Mouse (Mus musculus) myocyte (in vitro differentiated cells): ENCODE data around the gene N4bp2l1. TPM values are rescaled to one million over a fixed set of nuclear protein-coding genes. Genes with fewer than 3 reads are reported as not detected.

Source experiments
- H3K27me3 ChIP-seq: one replicate; pipeline ENCODE4 v1.6.1; 2011; ENCODE audit not compliant: control insufficient read depth, insufficient read depth, insufficient read length
- H3K36me3 ChIP-seq: one replicate; pipeline ENCODE4 v1.6.1; 2011; ENCODE audit not compliant: control insufficient read depth, insufficient read depth
- H3K4me2 ChIP-seq: one replicate; pipeline ENCODE4 v1.6.1; 2011; ENCODE audit warnings: low read depth, control low read depth
- H3K4me3 ChIP-seq: one replicate; pipeline ENCODE4 v1.5.1; 2011; ENCODE audit warnings: mild to moderate bottlenecking, control low read depth, moderate library complexity
- H3K79me2 ChIP-seq: one replicate; pipeline ENCODE4 v1.6.1; 2011; ENCODE audit not compliant: control insufficient read depth, insufficient read depth
- H3ac ChIP-seq: one replicate; pipeline ENCODE4 v1.6.1; 2011; ENCODE audit not compliant: control insufficient read depth, insufficient read length
- CEBPB ChIP-seq: IDR thresholded peaks from 2 replicates; pipeline ENCODE4 v1.6.1; 2011; ENCODE audit warnings: mild to moderate bottlenecking, moderate library complexity; ENCODE audit not compliant: poor library complexity, insufficient read depth, severe bottlenecking
- E2F4 ChIP-seq: IDR thresholded peaks from one replicate; pipeline ENCODE4 v1.6.1; 2011; ENCODE audit warnings: mild to moderate bottlenecking, control low read depth, moderate library complexity; ENCODE audit not compliant: insufficient read depth
- MAX ChIP-seq: IDR thresholded peaks from one replicate; pipeline ENCODE4 v1.6.1; 2011; ENCODE audit warnings: low read depth, mild to moderate bottlenecking, control low read depth
- MYOD1 ChIP-seq, 3 experiments: IDR thresholded peaks; one replicate each; pipeline ENCODE4 v1.6.1; 2011; ENCODE audit warnings: control low read depth in 2 of 3, low read depth in 2 of 3, mild to moderate bottlenecking in 2 of 3, moderate library complexity in 1 of 3; ENCODE audit not compliant: insufficient read length in 2 of 3, control insufficient read depth in 1 of 3
- MYOG ChIP-seq, 3 experiments: IDR thresholded peaks; one replicate each; pipeline ENCODE4 v1.6.1; 2011; ENCODE audit warnings: control low read depth in 2 of 3, low read depth in 2 of 3, mild to moderate bottlenecking in 2 of 3; ENCODE audit not compliant: insufficient read length in 2 of 3, control insufficient read depth in 1 of 3, insufficient read depth in 1 of 3
- POLR2A ChIP-seq: IDR thresholded peaks from one replicate; pipeline ENCODE4 v1.6.1; 2011; ENCODE audit warnings: low read depth, mild to moderate bottlenecking, control low read depth, moderate library complexity; ENCODE audit not compliant: insufficient read length
- POLR2AphosphoS2 ChIP-seq: IDR thresholded peaks from one replicate; pipeline ENCODE4 v1.6.1; 2011; ENCODE audit warnings: low read depth, control low read depth; ENCODE audit not compliant: insufficient read length
- REST ChIP-seq: IDR thresholded peaks from one replicate; pipeline ENCODE4 v1.6.1; 2011; ENCODE audit warnings: mild to moderate bottlenecking, control low read depth, moderate library complexity; ENCODE audit not compliant: insufficient read depth, insufficient read length
- SRF ChIP-seq: IDR thresholded peaks from one replicate; pipeline ENCODE4 v1.6.1; 2011; ENCODE audit warnings: low read depth; ENCODE audit not compliant: control insufficient read depth, insufficient read length
- TCF12 ChIP-seq: IDR thresholded peaks from one replicate; pipeline ENCODE4 v1.6.1; 2011; ENCODE audit warnings: mild to moderate bottlenecking, control low read depth; ENCODE audit not compliant: poor library complexity, insufficient read depth, severe bottlenecking
- TCF3 ChIP-seq: IDR thresholded peaks from one replicate; pipeline ENCODE4 v1.6.1; 2011; ENCODE audit warnings: low read depth, control low read depth; ENCODE audit not compliant: insufficient read length
- USF1 ChIP-seq: IDR thresholded peaks from one replicate; pipeline ENCODE4 v1.6.1; 2011; ENCODE audit warnings: low read depth, mild to moderate bottlenecking, control low read depth, moderate library complexity
- polyA plus RNA-seq: library from polyadenylated mRNA; unstranded; fragments of >200 nt; fragmentation: generic; extraction: Trizol; gene quantifications from one replicate; pipeline ENCODE4 v1.2.1, GENCODE M21; 2012; ENCODE audit warnings: missing spikeins

N4bp2l1 gene
- polyA plus RNA-seq, 1 experiment: 1.4 TPM

DNA sequence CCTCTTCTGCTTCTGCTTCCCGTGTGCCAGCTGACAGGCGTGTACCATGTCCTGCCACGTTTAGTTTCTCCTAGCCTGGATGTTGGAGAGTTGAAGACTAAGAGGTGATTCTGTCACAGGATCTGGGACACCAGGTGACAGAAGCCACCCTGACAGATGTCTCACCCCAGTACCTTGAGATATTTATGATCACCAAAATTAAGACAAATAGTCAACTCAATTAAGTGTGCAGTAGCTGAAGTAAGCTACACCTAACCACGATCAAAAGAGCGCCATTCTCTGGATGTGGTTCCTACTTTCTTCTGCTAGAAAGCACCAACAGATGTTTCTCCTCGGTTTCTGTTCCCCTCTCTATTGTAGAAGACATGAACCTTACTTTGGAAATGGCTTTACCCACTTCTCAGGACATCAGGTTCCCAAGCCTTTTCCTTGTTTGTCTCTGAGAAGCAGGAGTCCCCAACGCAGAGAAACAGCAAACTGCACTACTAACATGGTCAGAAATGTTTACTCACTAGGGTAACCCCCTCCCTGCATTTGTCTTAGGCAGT, 23.7 kb upstream of the N4bp2l1 start:
- H3K27me3 ChIP-seq: no peaks in the 10 kb centered on the region
- no peak overlapping the region for H3K4me2 ChIP-seq
- peaks cover 4% of the 10 kb centered on the region for H3K36me3 ChIP-seq
- no peaks in the 10 kb centered on the region for H3K79me2 ChIP-seq
- no peak overlapping the region for H3K4me3 ChIP-seq
- no peak for TF ChIP-seq MAX
- TF ChIP-seq USF1: no peak
- TF ChIP-seq MYOG (IDR thresholded peaks at IDR 0.05; ENCODE audit: control insufficient read depth in 1 of 3, insufficient read depth in 1 of 3, insufficient read length in 2 of 3, low read depth in 2 of 3): no peak
- TF ChIP-seq POLR2AphosphoS2: peak; percentile 23
- H3ac ChIP-seq: no peak overlapping the region

DNA sequence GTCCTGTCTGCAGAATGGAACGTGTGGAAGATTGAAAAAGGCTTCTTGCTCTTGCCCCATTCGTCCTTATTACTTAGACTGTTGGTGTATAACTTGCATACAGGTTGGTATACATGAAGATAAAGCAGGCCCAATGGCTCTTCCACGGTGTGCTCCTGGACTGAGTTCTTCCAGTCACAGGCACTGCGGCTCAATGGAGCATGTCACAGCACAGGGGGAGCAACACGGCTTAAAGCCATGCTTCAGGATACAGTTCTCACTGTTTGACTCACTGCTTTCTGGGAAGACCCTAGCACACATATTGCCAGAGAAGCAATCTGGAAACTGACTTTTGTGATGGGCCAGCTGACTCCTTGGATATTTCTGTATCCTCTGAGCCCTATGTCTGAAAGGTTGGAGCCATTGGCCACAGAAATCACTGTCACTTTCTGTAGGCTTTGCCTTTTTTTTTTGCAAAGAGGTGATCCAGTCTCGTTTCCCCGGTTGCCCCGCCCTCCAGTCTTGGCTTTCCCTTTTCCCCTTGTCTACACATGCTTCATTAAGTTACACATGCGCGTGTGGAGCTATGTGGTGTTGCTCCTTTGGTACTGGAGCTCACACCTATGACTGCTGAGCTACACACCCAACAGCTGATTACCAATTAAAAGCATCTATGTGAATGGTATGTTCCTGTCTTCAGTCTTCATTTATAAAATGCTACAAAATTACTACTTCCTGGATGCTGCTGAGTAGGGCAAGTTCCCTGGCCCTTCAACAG, 21.8 kb upstream of the N4bp2l1 start:
- TF ChIP-seq POLR2AphosphoS2 (peak; percentile 48), MAX (no peak)
- H3ac ChIP-seq: no peak overlapping the region
- no peak overlapping the region for H3K4me3 ChIP-seq
- no peaks in the 10 kb centered on the region for H3K79me2 ChIP-seq
- peaks cover 4% of the 10 kb centered on the region for H3K36me3 ChIP-seq
- H3K27me3 ChIP-seq: no peaks in the 10 kb centered on the region
- H3K4me2 ChIP-seq: no peak overlapping the region

DNA sequence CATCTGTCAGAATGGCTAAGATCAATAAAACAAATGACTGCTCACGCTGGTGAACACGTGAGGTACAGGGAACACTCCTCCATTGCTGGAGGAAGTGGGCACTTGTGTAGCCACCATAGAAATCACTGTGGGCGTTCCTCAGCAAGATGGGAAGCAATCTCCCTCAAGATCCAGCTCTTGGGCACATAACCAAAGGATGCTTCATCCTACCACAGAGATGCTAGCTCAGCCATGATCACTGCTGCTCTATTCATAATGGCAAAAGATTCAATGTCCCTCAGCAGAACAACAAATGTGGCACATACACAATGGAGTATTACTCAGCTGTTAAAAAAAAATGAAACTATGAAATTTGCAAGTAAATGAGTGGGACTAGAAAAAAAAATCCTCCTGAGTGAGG, 19.7 kb upstream of the N4bp2l1 start:
- no peak overlapping the region for H3K4me2 ChIP-seq
- no peaks in the 10 kb centered on the region for H3K79me2 ChIP-seq
- H3K27me3 ChIP-seq: no peaks in the 10 kb centered on the region
- TF ChIP-seq POLR2AphosphoS2: no peak
- TF ChIP-seq MYOG (IDR thresholded peaks at IDR 0.05; ENCODE audit: control insufficient read depth in 1 of 3, insufficient read depth in 1 of 3, insufficient read length in 2 of 3, low read depth in 2 of 3): no peak
- TF ChIP-seq MYOD1 (IDR thresholded peaks at IDR 0.05; ENCODE audit: control insufficient read depth in 1 of 3, insufficient read length in 2 of 3, low read depth in 2 of 3): no peak
- TF ChIP-seq USF1: no peak
- H3K36me3 ChIP-seq: peaks cover 4% of the 10 kb centered on the region
- H3K4me3 ChIP-seq: no peak overlapping the region
- no peak overlapping the region for H3ac ChIP-seq

DNA sequence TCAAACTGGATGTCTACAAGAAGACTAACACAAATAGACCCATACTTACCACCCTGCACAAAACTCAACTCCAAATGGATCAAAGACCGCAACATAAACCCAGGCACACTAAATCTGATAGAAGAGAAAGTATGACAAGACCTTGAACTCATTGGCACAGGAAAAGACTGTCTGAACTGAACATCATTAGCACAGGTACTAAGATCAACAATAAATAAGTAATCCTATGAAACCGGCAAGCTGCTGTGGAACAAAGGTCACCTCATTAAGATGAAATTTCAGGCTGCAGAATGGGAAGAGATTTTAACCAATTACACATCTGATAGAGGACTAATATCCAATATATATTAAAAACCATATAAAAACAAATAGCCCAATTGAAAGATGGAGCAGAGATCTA, 19.2 kb upstream of the N4bp2l1 start:
- Histone ChIP-seq H3K4me3 (no peak overlapping the region), H3K79me2 (no peaks in the 10 kb centered on the region), H3K36me3 (peaks cover 4% of the 10 kb centered on the region), H3K27me3 (no peaks in the 10 kb centered on the region), H3ac (no peak overlapping the region), H3K4me2 (no peak overlapping the region)
- TF ChIP-seq CEBPB: no peak
- no peak for TF ChIP-seq POLR2AphosphoS2
- no peak for TF ChIP-seq MYOD1 (IDR thresholded peaks at IDR 0.05; ENCODE audit: control insufficient read depth in 1 of 3, insufficient read length in 2 of 3, low read depth in 2 of 3)
- TF ChIP-seq TCF12: no peak
- no peak for TF ChIP-seq TCF3
- no peak for TF ChIP-seq POLR2A
- no peak for TF ChIP-seq MYOG (IDR thresholded peaks at IDR 0.05; ENCODE audit: control insufficient read depth in 1 of 3, insufficient read depth in 1 of 3, insufficient read length in 2 of 3, low read depth in 2 of 3)

DNA sequence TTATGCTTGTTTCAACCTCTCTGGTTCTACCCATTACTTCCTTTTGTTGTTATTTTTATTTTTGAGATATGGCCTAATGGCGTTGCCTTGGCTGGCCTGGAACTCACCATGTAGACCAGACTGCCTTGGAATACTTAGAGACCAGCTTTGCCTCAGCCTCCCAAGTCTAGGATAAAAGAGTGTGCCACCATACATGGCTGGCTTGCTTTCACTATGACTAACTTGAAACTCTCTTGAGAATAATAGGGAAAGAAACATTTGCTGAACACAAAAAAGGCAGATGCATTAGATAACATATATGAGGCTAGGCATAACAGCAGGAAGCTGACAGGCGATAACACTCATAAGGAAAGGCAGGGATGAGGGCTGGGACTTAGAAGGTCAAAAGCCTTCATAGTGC, 17.1 kb upstream of the N4bp2l1 start:
- Histone ChIP-seq H3K36me3 (no peaks in the 10 kb centered on the region), H3K79me2 (no peaks in the 10 kb centered on the region), H3K4me3 (no peak overlapping the region), H3K27me3 (no peaks in the 10 kb centered on the region), H3K4me2 (no peak overlapping the region), H3ac (no peak overlapping the region)
- no peak for TF ChIP-seq TCF3

DNA sequence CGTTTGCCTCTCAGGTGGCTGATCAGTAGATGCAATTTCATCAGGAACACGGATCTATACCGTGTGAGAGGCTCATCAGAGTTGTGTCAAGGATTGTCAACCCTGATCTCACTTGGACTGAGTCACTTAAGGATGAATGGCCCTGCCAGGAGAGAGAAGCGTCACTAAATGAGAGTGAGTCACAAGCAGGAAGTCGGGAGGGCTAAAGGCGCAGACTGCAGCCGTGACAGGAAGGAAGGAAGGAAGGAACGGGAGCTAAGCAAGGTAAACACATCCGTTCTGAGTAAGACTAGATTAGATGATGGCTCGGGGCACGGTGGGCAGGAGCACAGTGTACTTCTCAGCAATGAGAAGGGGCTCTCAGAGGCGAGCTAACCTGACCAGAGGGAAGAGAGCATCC, 14.7 kb upstream of the N4bp2l1 start:
- Histone ChIP-seq H3K36me3 (no peaks in the 10 kb centered on the region), H3K4me3 (peak overlapping the region; percentile 3), H3K27me3 (no peaks in the 10 kb centered on the region), H3K79me2 (no peaks in the 10 kb centered on the region), H3K4me2 (peak overlapping the region; percentile 81), H3ac (no peak overlapping the region)
- TF ChIP-seq POLR2AphosphoS2: no peak
- TF ChIP-seq TCF3: no peak
- no peak for TF ChIP-seq POLR2A
- TF ChIP-seq MAX: no peak
- TF ChIP-seq USF1: no peak
- no peak for TF ChIP-seq REST
- TF ChIP-seq CEBPB: no peak
- no peak for TF ChIP-seq SRF
- no peak for TF ChIP-seq MYOG (IDR thresholded peaks at IDR 0.05; ENCODE audit: control insufficient read depth in 1 of 3, insufficient read depth in 1 of 3, insufficient read length in 2 of 3, low read depth in 2 of 3)
- TF ChIP-seq MYOD1 (IDR thresholded peaks at IDR 0.05; ENCODE audit: control insufficient read depth in 1 of 3, insufficient read length in 2 of 3, low read depth in 2 of 3): no peak
- no peak for TF ChIP-seq E2F4
- no peak for TF ChIP-seq TCF12
